Mouse (Mus musculus) lung, adult 2 months (tissue): ENCODE measurements around the gene Arhgap30.

Experiments used
- CTCF ChIP-seq: fragments of 200-500 bp; IDR thresholded peaks from 2 replicates; pipeline ENCODE4 v1.5.1; 2011; ENCODE audit warnings: mild to moderate bottlenecking, low read length, control low read depth; ENCODE audit not compliant: insufficient read depth
- POLR2A ChIP-seq: fragments of 200-500 bp; IDR thresholded peaks from 2 replicates; pipeline ENCODE4 v1.6.1; 2011; ENCODE audit warnings: low read depth, mild to moderate bottlenecking, control low read depth, low read length, borderline replicate concordance; ENCODE audit errors: extremely low read depth

DNA sequence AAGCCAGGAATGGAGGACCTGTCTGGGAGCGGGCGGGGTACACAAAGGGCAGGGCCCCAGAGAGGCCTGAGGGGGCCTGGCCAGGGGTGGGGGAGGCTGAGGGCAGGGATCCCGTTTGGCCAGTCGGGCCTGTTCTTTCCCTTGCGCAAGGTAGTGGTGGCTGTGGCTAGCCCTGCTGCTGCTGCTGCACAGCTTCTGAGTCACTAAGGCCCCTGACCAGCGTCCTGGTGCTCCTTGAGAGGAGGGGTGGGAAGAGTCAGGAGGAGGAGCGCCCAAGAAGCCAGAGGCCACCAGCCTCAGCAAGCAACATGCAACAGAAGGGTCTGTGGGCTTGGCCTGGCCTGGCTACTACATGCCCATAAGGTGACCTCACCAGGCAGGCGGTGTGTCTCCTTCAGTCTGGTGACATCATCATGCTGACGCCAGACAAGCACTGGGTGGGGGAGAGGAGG, 13.1 kb upstream of the Arhgap30 start:
- no peak for TF ChIP-seq CTCF
- no peak for TF ChIP-seq POLR2A
